Mouse (Mus musculus) liver, embryonic 15.5 days (tissue): ENCODE measurements around the gene Rars2. TPM values are rescaled to one million over a fixed set of nuclear protein-coding genes. Genes with fewer than 3 reads are reported as not detected.
"Not testable (repeated sequence)": the region's sequence is repeated elsewhere in the genome, so short reads cannot be mapped to it uniquely, and the experiment has no call there.

Experiments used
- ATAC-seq: fragments of 200-750 bp; cut with Nextera tagmentation; 2 replicates; pipeline ENCODE4 v1.8.0; 2017; ENCODE audit warnings: moderate number of reproducible peaks, mild to moderate bottlenecking, moderate library complexity; ENCODE audit not compliant: insufficient read depth
- H3K27ac ChIP-seq: fragments of 300-500 bp; sonication (generic); replicated peaks from 2 replicates; pipeline ENCODE4 v1.5.1; 2015; ENCODE audit warnings: mild to moderate bottlenecking, inconsistent platforms
- H3K27me3 ChIP-seq: fragments of 300-500 bp; sonication (generic); 2 replicates; pipeline ENCODE4 v1.6.1; 2015; ENCODE audit warnings: mild to moderate bottlenecking, inconsistent platforms
- H3K36me3 ChIP-seq: fragments of 300-500 bp; sonication (generic); replicated peaks from 2 replicates; pipeline ENCODE4 v1.6.1; 2015; ENCODE audit warnings: moderate library complexity, mild to moderate bottlenecking, inconsistent platforms
- H3K4me1 ChIP-seq: fragments of 300-500 bp; sonication (generic); replicated peaks from 2 replicates; pipeline ENCODE4 v1.6.1; 2015; ENCODE audit warnings: inconsistent platforms
- H3K4me2 ChIP-seq: fragments of 300-500 bp; sonication (generic); 2 replicates; pipeline ENCODE4 v1.6.1; 2015; ENCODE audit warnings: moderate library complexity, mild to moderate bottlenecking, inconsistent platforms
- H3K4me3 ChIP-seq: fragments of 300-500 bp; sonication (generic); replicated peaks from 2 replicates; pipeline ENCODE4 v1.5.1; 2015; ENCODE audit warnings: mild to moderate bottlenecking, inconsistent platforms
- H3K9ac ChIP-seq: fragments of 300-500 bp; sonication (generic); 2 replicates; pipeline ENCODE4 v1.6.1; 2015; ENCODE audit warnings: moderate library complexity, mild to moderate bottlenecking, inconsistent platforms
- H3K9me3 ChIP-seq: fragments of 300-500 bp; sonication (generic); replicated peaks from 2 replicates; pipeline ENCODE4 v1.6.1; 2016; ENCODE audit warnings: inconsistent platforms
- WGBS: fragments of 180-500 bp; shearing (Covaris S2); methylation state at CpG from one replicate; pipeline ENCODE4 v1.1.7; 2015; ENCODE audit warnings: mixed read lengths; ENCODE audit not compliant: insufficient replicate concordance; 5-methylcytosine and 5-hydroxymethylcytosine counted together
- polyA plus RNA-seq: library from polyadenylated mRNA; unstranded; fragments of >200 nt; fragmentation: Nextera tagmentation; extraction: Ambion mirVana; gene quantifications from 2 replicates; pipeline ENCODE4 v1.2.1, GENCODE M21; 2015

Gene Rars2
- 25.1 and 25.5 TPM in 2 replicates for polyA plus RNA-seq

- H3K9me3 ChIP-seq = no peaks in the 10 kb centered on the region
These were observed at the start of gene Rars2, which contains the start of gene Orc3 for GRCm38 (mm10) chr4:34614630-34615094. TSS of gene Rars2 (plus strand) at chr4:34614957. TSS of gene Orc3 (minus strand) at chr4:34614944.

GRCm38 (mm10) chr4:34566226-34566625, 48.5 kb upstream of the Rars2 start:
- H3K27ac ChIP-seq = no peak overlapping the region
- no peaks in the 10 kb centered on the region for H3K27me3 ChIP-seq
- 89% methylated on average over 6 of the region's 6 CpGs for WGBS
- no peaks in the 10 kb centered on the region for H3K4me1 ChIP-seq
- no peaks in the 10 kb centered on the region for H3K9me3 ChIP-seq
- no peak overlapping the region for H3K9ac ChIP-seq
- ATAC-seq = no peak
- H3K4me2 ChIP-seq = no peak overlapping the region
- peaks cover 72% of the 10 kb centered on the region for H3K36me3 ChIP-seq
- H3K4me3 ChIP-seq = no peak overlapping the region

More at GRCm38 (mm10) chr4:34614630-34615094, at the start of gene Rars2, which contains the start of gene Orc3:
- H3K9ac ChIP-seq = peak within 1 kb of the TSS; percentile 84
- H3K27ac ChIP-seq = peak within 1 kb of the TSS; percentile 89
- H3K36me3 ChIP-seq = peaks cover 9% of the 10 kb centered on the region
- H3K4me3 ChIP-seq = peak within 1 kb of the TSS; percentile 73
- WGBS = under 1% methylated on average over 42 of the region's 42 CpGs
- peak; percentile 99 for ATAC-seq
- peak within 1 kb of the TSS; percentile 77 for H3K4me2 ChIP-seq
- no peaks in the 10 kb centered on the region for H3K27me3 ChIP-seq
- peaks cover 33% of the 10 kb centered on the region for H3K4me1 ChIP-seq

DNA sequence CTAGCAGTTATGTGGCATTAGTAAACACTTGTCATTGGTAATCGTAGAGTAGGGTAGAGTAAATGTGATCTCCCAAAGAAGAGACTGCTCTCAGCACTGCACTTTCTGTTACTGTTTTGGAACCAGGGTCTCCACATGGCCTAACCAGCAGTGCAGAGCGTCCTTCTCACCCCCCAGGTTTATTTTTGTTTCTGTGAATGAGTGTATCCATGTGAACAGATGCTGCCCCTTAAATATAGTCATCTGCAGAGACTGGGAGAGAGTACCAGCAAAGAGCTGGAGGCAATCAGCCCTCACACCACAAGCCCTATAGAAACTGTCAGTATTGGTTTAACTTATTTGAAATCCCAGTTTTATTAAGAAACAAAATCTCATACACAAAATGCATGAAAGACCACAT, 41.9 kb upstream of the Rars2 start:
- no peaks in the 10 kb centered on the region for H3K9me3 ChIP-seq

DNA sequence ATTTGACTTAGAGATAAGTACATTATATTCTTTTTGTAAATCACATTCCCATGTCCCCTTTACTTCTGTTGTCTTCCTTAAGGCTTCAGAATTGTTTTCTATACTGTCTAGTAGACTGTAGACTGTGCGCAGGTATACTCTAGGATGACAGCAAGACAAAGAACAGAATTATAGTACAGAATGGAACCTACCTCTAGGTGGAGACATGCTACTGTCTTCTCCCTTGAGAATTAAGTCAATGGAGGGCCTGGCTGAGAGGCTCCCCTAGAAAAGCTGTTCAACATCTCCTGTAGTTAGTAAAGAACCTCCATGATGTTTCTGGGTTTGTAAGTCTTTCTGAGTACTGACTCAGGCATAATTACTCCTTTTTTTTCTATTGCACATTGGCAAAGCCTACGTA, 37.7 kb upstream of the Rars2 start:
- WGBS = 96% methylated on average over 2 of the region's 2 CpGs
- Histone ChIP-seq H3K27ac (no peak overlapping the region), H3K4me2 (no peak overlapping the region), H3K36me3 (peaks cover 89% of the 10 kb centered on the region), H3K4me3 (no peak overlapping the region), H3K9me3 (no peaks in the 10 kb centered on the region), H3K9ac (no peak overlapping the region), H3K4me1 (no peaks in the 10 kb centered on the region), H3K27me3 (no peaks in the 10 kb centered on the region)
- no peak for ATAC-seq

More for the DNA sequence above, 41.9 kb upstream of the Rars2 start:
- no peak for ATAC-seq
- H3K27me3 ChIP-seq = no peaks in the 10 kb centered on the region
- no peak overlapping the region for H3K4me3 ChIP-seq
- H3K4me1 ChIP-seq = no peaks in the 10 kb centered on the region
- WGBS = 82% methylated on average over 2 of the region's 2 CpGs
- peaks cover 91% of the 10 kb centered on the region for H3K36me3 ChIP-seq
- no peak overlapping the region for H3K27ac ChIP-seq
- H3K9ac ChIP-seq = no peak overlapping the region
- H3K4me2 ChIP-seq = no peak overlapping the region

- no peaks in the 10 kb centered on the region for H3K27me3 ChIP-seq
- H3K36me3 ChIP-seq = peaks cover 91% of the 10 kb centered on the region
- H3K27ac ChIP-seq = no peak overlapping the region
- no peaks in the 10 kb centered on the region for H3K4me1 ChIP-seq
- WGBS = 82% methylated on average over 1 of the region's 1 CpGs
- H3K9me3 ChIP-seq = no peaks in the 10 kb centered on the region
- no peak overlapping the region for H3K4me3 ChIP-seq
- no peak for ATAC-seq
- H3K4me2 ChIP-seq = no peak overlapping the region
- H3K9ac ChIP-seq = no peak overlapping the region
These were observed 35.5 kb upstream of the Rars2 start for GRCm38 (mm10) chr4:34579215-34579614.

GRCm38 (mm10) chr4:34581489-34581888, 33.3 kb upstream of the Rars2 start:
- H3K36me3 ChIP-seq = peaks cover 79% of the 10 kb centered on the region
- 47% methylated on average over 1 of the region's 1 CpGs for WGBS
- not testable (repeated sequence) for H3K27ac ChIP-seq, H3K27me3 ChIP-seq, H3K9me3 ChIP-seq, H3K4me1 ChIP-seq, H3K4me3 ChIP-seq, ATAC-seq, H3K9ac ChIP-seq, H3K4me2 ChIP-seq

GRCm38 (mm10) chr4:34581990-34582389, 32.8 kb upstream of the Rars2 start:
- H3K9ac ChIP-seq = no peak overlapping the region
- peaks cover 77% of the 10 kb centered on the region for H3K36me3 ChIP-seq
- H3K27me3 ChIP-seq = no peaks in the 10 kb centered on the region
- H3K4me2 ChIP-seq = no peak overlapping the region
- no peak for ATAC-seq
- no peak overlapping the region for H3K4me3 ChIP-seq
- H3K27ac ChIP-seq = no peak overlapping the region
- WGBS = 66% methylated on average over 7 of the region's 7 CpGs
- no peaks in the 10 kb centered on the region for H3K9me3 ChIP-seq
- H3K4me1 ChIP-seq = no peaks in the 10 kb centered on the region

- 63% methylated on average over 5 of the region's 5 CpGs for WGBS
- no peaks in the 10 kb centered on the region for H3K27me3 ChIP-seq
- H3K4me3 ChIP-seq = no peak overlapping the region
These were observed 32.3 kb upstream of the Rars2 start for GRCm38 (mm10) chr4:34582476-34582875.

GRCm38 (mm10) chr4:34583427-34583826, 31.3 kb upstream of the Rars2 start:
- peaks cover 68% of the 10 kb centered on the region for H3K36me3 ChIP-seq
- no peak overlapping the region for H3K27ac ChIP-seq
- H3K27me3 ChIP-seq = no peaks in the 10 kb centered on the region
- 86% methylated on average over 3 of the region's 3 CpGs for WGBS
- H3K4me1 ChIP-seq = no peaks in the 10 kb centered on the region
- H3K9me3 ChIP-seq = no peaks in the 10 kb centered on the region
- no peak overlapping the region for H3K9ac ChIP-seq
- no peak overlapping the region for H3K4me2 ChIP-seq
- no peak overlapping the region for H3K4me3 ChIP-seq
- no peak for ATAC-seq

More at GRCm38 (mm10) chr4:34582476-34582875, 32.3 kb upstream of the Rars2 start:
- H3K4me1 ChIP-seq = no peaks in the 10 kb centered on the region
- no peak overlapping the region for H3K27ac ChIP-seq
- no peak for ATAC-seq
- H3K36me3 ChIP-seq = peaks cover 76% of the 10 kb centered on the region
- no peaks in the 10 kb centered on the region for H3K9me3 ChIP-seq
- H3K4me2 ChIP-seq = no peak overlapping the region
- no peak overlapping the region for H3K9ac ChIP-seq

GRCm38 (mm10) chr4:34584871-34585607, 29.7 kb upstream of the Rars2 start:
- H3K27me3 ChIP-seq = no peaks in the 10 kb centered on the region
- no peak overlapping the region for H3K4me3 ChIP-seq
- H3K4me2 ChIP-seq = no peak overlapping the region
- no peaks in the 10 kb centered on the region for H3K4me1 ChIP-seq
- H3K27ac ChIP-seq = no peak overlapping the region
- H3K9me3 ChIP-seq = no peaks in the 10 kb centered on the region
- peaks cover 56% of the 10 kb centered on the region for H3K36me3 ChIP-seq
- no peak overlapping the region for H3K9ac ChIP-seq
- WGBS = 80% methylated on average over 7 of the region's 7 CpGs
- no peak for ATAC-seq

DNA sequence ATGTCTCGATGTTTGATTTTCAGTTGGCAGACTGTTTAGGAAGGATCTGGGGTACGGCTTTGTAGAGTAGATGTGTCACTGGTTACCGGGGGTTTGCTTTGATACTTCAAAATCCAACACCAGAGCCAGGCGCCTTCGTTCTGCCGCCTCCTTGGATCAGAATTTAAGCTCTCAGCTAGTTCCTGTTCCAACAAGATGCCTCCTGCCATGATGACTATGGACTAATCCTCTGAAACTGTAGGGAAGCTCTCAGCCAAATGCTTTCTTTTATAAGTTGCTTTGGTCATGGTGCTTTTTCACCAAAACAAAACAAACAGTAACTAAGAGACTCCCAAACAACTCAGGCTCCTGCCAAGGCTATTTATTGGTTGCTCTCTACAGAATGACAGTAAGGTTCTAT, 11.6 kb upstream of the Rars2 start:
- no peak overlapping the region for H3K27ac ChIP-seq
- H3K9ac ChIP-seq = no peak overlapping the region
- H3K27me3 ChIP-seq = no peaks in the 10 kb centered on the region
- H3K4me2 ChIP-seq = no peak overlapping the region
- H3K4me1 ChIP-seq = no peaks in the 10 kb centered on the region
- 87% methylated on average over 6 of the region's 6 CpGs for WGBS
- H3K4me3 ChIP-seq = no peak overlapping the region
- ATAC-seq = no peak
- H3K9me3 ChIP-seq = no peaks in the 10 kb centered on the region
- peaks cover 63% of the 10 kb centered on the region for H3K36me3 ChIP-seq
